Mouse (Mus musculus) liver, embryonic 14.5 days (tissue): ENCODE measurements at regions not wholly inside any gene's neighbourhood (a gene's known extent, or its start where the extent isn't known, plus 50 kb on each side); places are given as distances from the start of the nearest gene placed in this dataset.

Experiments used
- CTCF ChIP-seq: IDR thresholded peaks from 2 replicates; pipeline ENCODE4 v1.5.1; 2016; ENCODE audit warnings: antibody characterized with exemption, low read depth, control low read depth
- EP300 ChIP-seq: IDR thresholded peaks from 2 replicates; pipeline ENCODE4 v1.6.1; 2016; ENCODE audit warnings: antibody characterized with exemption, low read depth

DNA sequence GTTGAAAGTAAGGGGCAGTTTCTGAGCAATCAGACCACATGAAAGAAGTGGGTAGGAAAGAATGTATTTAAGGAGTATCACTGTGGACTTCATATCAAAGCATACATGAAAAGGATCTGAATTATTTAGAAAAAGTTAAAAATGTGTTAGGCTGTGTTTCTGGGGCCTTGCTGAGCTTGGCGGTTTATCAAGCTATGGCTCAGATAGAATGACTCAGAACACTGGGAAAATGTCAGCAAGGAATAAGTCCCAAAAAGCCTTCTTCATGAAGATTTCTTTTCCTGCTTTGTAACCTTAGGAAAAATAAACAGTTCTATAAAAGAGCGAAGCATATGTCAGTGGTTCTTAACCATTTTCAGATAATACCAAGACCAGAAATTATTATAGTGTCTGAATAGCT, 56.0 kb upstream of the Plxna4 start:
- no peak for TF ChIP-seq CTCF
- no peak for TF ChIP-seq EP300
